Mouse (Mus musculus) heart, postnatal 14 days (tissue): ENCODE data around the gene Clk1. TPM values are rescaled to one million over a fixed set of nuclear protein-coding genes. Genes with fewer than 3 reads are reported as not detected.

Experiments
- DNase-seq, 2 experiments: peaks; one replicate each; pipeline ENCODE4 v3.0.0; 2021 to 2022
- intact Hi-C: fragments of 180-260 bp; cut with DNase I; formaldehyde crosslinking; loops from one replicate; pipeline ENCODE4 v1.15.1; 2025
- total RNA-seq, 2 experiments: library from RNA; stranded (reverse); gene quantifications; 2 replicates each; pipeline ENCODE4 v1.2.3; 2021

The Clk1 gene
- total RNA-seq, 2 experiments from 2014 or later = 80.3 to 95.1 TPM

GRCm38 (mm10) chr1:58364551-58364950, 59.3 kb downstream of the Clk1 start:
- DNase-seq = no peak
- intact Hi-C loops = no loop called here

- intact Hi-C loops = no loop called here
These were observed 61.6 kb downstream of the Clk1 start for GRCm38 (mm10) chr1:58362296-58362695.

More at GRCm38 (mm10) chr1:58362296-58362695, 61.6 kb downstream of the Clk1 start:
- peak in 1 of 2 experiments; percentile 29 for DNase-seq

Other genes with a start within 250 kb of the Clk1 start
- not detected for gene Aox4, start 213.7 kb downstream of the Clk1 start, total RNA-seq
- under 1 TPM in 1 of 2 experiments, not detected in 1; 0.27 TPM for gene Aox2, start 145.7 kb downstream of the Clk1 start, total RNA-seq
- gene Bzw1, start 31.2 kb downstream of the Clk1 start, total RNA-seq = 10 to 100 TPM; 74.3 to 83.6 TPM
- gene Nif3l1, start 21.1 kb upstream of the Clk1 start, total RNA-seq = 10 to 100 TPM; 12.8 to 13.3 TPM
- 10 to 100 TPM; 16.7 to 19.6 TPM for gene Ppil3, start 21.4 kb upstream of the Clk1 start, total RNA-seq
- gene Orc2, start 81.0 kb upstream of the Clk1 start, total RNA-seq = 10 to 100 TPM in 1 of 2 experiments, 1 to 10 TPM in 1; 9.6 to 10.2 TPM
- gene Fam126b, start 162.3 kb upstream of the Clk1 start, total RNA-seq = 10 to 100 TPM in 1 of 2 experiments, 1 to 10 TPM in 1; 10.0 to 10.4 TPM
- gene Ndufb3, start 162.3 kb upstream of the Clk1 start, total RNA-seq = 100 to 1,000 TPM; 239 to 247 TPM